Mouse (Mus musculus) G1E-ER4 (cell line): ENCODE results near the gene Nudt5. TPM values are rescaled to one million over a fixed set of nuclear protein-coding genes. Genes with fewer than 3 reads are reported as not detected.

Experiments used
- GATA1 ChIP-seq: IDR thresholded peaks from one replicate; pipeline ENCODE4 v1.8.0; 2012; ENCODE audit warnings: low read length, inconsistent platforms
- polyA plus RNA-seq: library from polyadenylated mRNA; stranded (reverse); fragments of >175 nt; gene quantifications from 2 replicates; pipeline ENCODE4 v1.2.3, GENCODE M21; 2012

Nudt5 gene
- polyA plus RNA-seq: 3.0 and 26.0 TPM in 2 replicates

GRCm38 (mm10) chr2:5844873-5845631, at the start of gene Nudt5, which contains the start of gene Cdc123:
Gene Nudt5 (plus strand): TSS chr2:5845019.
Gene Cdc123 (minus strand): TSS chr2:5845164.
- no peak for TF ChIP-seq GATA1

- no peak for TF ChIP-seq GATA1
Observed at GRCm38 (mm10) chr2:5797816-5798672, 46.8 kb upstream of the Nudt5 start.

- peak; percentile 90 for TF ChIP-seq GATA1
Observed at GRCm38 (mm10) chr2:5801182-5801640, 43.6 kb upstream of the Nudt5 start.

- no peak for TF ChIP-seq GATA1
Observed at GRCm38 (mm10) chr2:5801927-5802590, 42.8 kb upstream of the Nudt5 start.

GRCm38 (mm10) chr2:5804440-5805045, 40.3 kb upstream of the Nudt5 start:
- no peak for TF ChIP-seq GATA1

- no peak for TF ChIP-seq GATA1
Observed at GRCm38 (mm10) chr2:5805228-5805627, 39.6 kb upstream of the Nudt5 start.

- TF ChIP-seq GATA1: no peak
Observed at GRCm38 (mm10) chr2:5810036-5810718, 34.6 kb upstream of the Nudt5 start.

GRCm38 (mm10) chr2:5811235-5811782, 33.5 kb upstream of the Nudt5 start:
- no peak for TF ChIP-seq GATA1

- TF ChIP-seq GATA1: no peak
Observed at GRCm38 (mm10) chr2:5821264-5821663, 23.6 kb upstream of the Nudt5 start.

GRCm38 (mm10) chr2:5822449-5822848, 22.4 kb upstream of the Nudt5 start:
- no peak for TF ChIP-seq GATA1

GRCm38 (mm10) chr2:5824213-5824612, 20.6 kb upstream of the Nudt5 start:
- TF ChIP-seq GATA1: no peak

- no peak for TF ChIP-seq GATA1
Observed at GRCm38 (mm10) chr2:5824685-5825084, 20.1 kb upstream of the Nudt5 start.

GRCm38 (mm10) chr2:5825265-5825913, 19.4 kb upstream of the Nudt5 start:
- TF ChIP-seq GATA1: no peak

- no peak for TF ChIP-seq GATA1
Observed at GRCm38 (mm10) chr2:5840815-5841214, 4.0 kb upstream of the Nudt5 start.
